Mouse (Mus musculus) kidney, adult 2 months (tissue): ENCODE data around the gene Ace.

Experiments
- CTCF ChIP-seq: fragments of 200-500 bp; conservative IDR thresholded peaks from 2 replicates; pipeline ENCODE4 v1.5.1; 2011; ENCODE audit warnings: low read depth, mild to moderate bottlenecking, control low read depth, low read length, moderate library complexity, mixed read lengths; ENCODE audit not compliant: insufficient read depth, insufficient read length
- POLR2A ChIP-seq: fragments of 200-500 bp; IDR thresholded peaks from one replicate; pipeline ENCODE4 v1.6.1; 2011; ENCODE audit warnings: low read depth, low read length, control low read depth

DNA sequence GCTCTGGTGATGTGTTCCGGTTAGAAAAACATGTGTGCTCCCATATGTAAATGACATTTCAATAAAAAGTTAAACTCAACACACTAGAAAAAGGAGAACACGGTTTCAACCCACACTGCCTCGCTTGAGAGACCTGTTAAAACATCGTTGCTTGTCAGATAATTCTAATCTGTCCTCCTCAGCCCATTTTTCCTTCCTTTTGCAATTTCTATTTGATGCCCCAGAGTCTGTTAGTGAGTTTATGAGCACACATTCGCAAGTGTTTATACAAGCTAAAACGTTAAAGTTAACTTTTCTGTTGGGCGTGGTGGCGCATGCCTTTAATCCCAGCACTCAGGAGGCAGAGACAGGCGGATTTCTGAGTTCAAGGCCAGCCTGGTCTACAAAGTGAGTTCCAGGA, 67.2 kb downstream of the Ace start:
- TF ChIP-seq CTCF (no peak), POLR2A (no peak)
